Comparison of ENCODE assay signal across 11 mouse cellular contexts in genomic region chr6:52310366-52310765, GRCm38 (mm10). TPM values are rescaled to one million over a fixed set of nuclear protein-coding genes. Genes with fewer than 3 reads are reported as not detected.
A peak's percentile ranks its signal among the peaks of the same experiment; 100 is the strongest.
DNase-seq lines count a peak whose midpoint lies in the region; ATAC-seq and TF ChIP-seq lines count a peak whose summit lies in the region.
"Had no signal": no experiment of that assay in that cellular context is flagged by ENCODE, and none has a peak within 500 bp of the region (broad histone marks: within the 10 kb centered on the region; RNA-seq: fewer than 3 reads in every experiment).

No protein-coding gene starts in this region.

- no peak overlapping the region for H3K27ac ChIP-seq in heart, embryonic 15.5 days
- H3K27ac ChIP-seq in intestine, embryonic 15.5 days = no peak overlapping the region
- no peak overlapping the region for H3K27ac ChIP-seq in limb, embryonic 15.5 days

- peak overlapping the region; percentile 13; the same call in 1 of the 2 replicates for H3K4me3 ChIP-seq in heart, embryonic 15.5 days
- H3K4me3 ChIP-seq in intestine, embryonic 15.5 days (replicated peaks) = peak overlapping the region; percentile 14; the same call in 1 of the 2 replicates
- H3K4me3 ChIP-seq in limb, embryonic 15.5 days = peak overlapping the region; percentile 25

- peak overlapping the region; percentile 29 for H3K4me2 ChIP-seq in heart, embryonic 15.5 days
- H3K4me2 ChIP-seq in intestine, embryonic 15.5 days (replicated peaks) = peak overlapping the region; percentile 20; the same call in 1 of the 2 replicates
- peak overlapping the region; percentile 36 for H3K4me2 ChIP-seq in limb, embryonic 15.5 days

- H3K27me3 ChIP-seq in heart, embryonic 15.5 days = peaks cover 96% of the 10 kb centered on the region
- H3K27me3 ChIP-seq in intestine, embryonic 15.5 days (replicated peaks) = peaks cover 96% of the 10 kb centered on the region
- H3K27me3 ChIP-seq in limb, embryonic 15.5 days = peaks cover 94% of the 10 kb centered on the region

- TF ChIP-seq CTCF in brain, embryonic 14.5 days (IDR thresholded peaks at IDR 0.05; ENCODE audit: borderline replicate concordance, extremely low read depth, insufficient read depth, insufficient read length) = no peak

- WGBS in heart, embryonic 15.5 days = 2% methylated on average over 24 of the region's 24 CpGs
- WGBS in intestine, embryonic 15.5 days = 5% methylated on average over 24 of the region's 24 CpGs
- 3% methylated on average over 24 of the region's 24 CpGs for WGBS in limb, embryonic 15.5 days

- no peak for ATAC-seq in heart, embryonic 15.5 days (replicated peaks; ENCODE audit: insufficient number of reproducible peaks, insufficient read depth, low FRiP score, low read depth)
- ATAC-seq in intestine, embryonic 15.5 days = no peak
- ATAC-seq in limb, embryonic 15.5 days (ENCODE audit: insufficient number of reproducible peaks, low FRiP score, low TSS enrichment, low read depth) = no peak
- ATAC-seq in inflammation-experienced regulatory T-cells, adult 6 months = no peak

- peaks cover 25% of the 10 kb centered on the region for H3K4me1 ChIP-seq in heart, embryonic 15.5 days (replicated peaks)
- peaks cover 24% of the 10 kb centered on the region for H3K4me1 ChIP-seq in intestine, embryonic 15.5 days (replicated peaks)
- H3K4me1 ChIP-seq in limb, embryonic 15.5 days = peaks cover 37% of the 10 kb centered on the region

- H3K9me3 ChIP-seq in heart, embryonic 15.5 days (replicated peaks) = no peaks in the 10 kb centered on the region
- H3K9me3 ChIP-seq in intestine, embryonic 15.5 days = no peaks in the 10 kb centered on the region
- no peaks in the 10 kb centered on the region for H3K9me3 ChIP-seq in limb, embryonic 15.5 days

- H3K36me3 ChIP-seq in heart, embryonic 15.5 days = no peaks in the 10 kb centered on the region
- H3K36me3 ChIP-seq in intestine, embryonic 15.5 days = no peaks in the 10 kb centered on the region
- H3K36me3 ChIP-seq in limb, embryonic 15.5 days = no peaks in the 10 kb centered on the region

- H3K9ac ChIP-seq in heart, embryonic 15.5 days = no peak overlapping the region
- H3K9ac ChIP-seq in intestine, embryonic 15.5 days = no peak overlapping the region
- no peak overlapping the region for H3K9ac ChIP-seq in limb, embryonic 15.5 days

- no peak for DNase-seq in heart, adult 9 months (ENCODE audit: low spot score in 2 of 2)
- peak; percentile 43 for DNase-seq in brain, embryonic 14.5 days (ENCODE audit: low read depth)
- no peak for DNase-seq in thymus, postnatal 25 days
- no peak for DNase-seq in layer of hippocampus, adult 9-10 months (ENCODE audit: low spot score)
- DNase-seq: adrenal gland, postnatal 14 days; gastrocnemius, postnatal 10 days had no signal

- TF ChIP-seq POLR2A in brain, embryonic 14.5 days (IDR thresholded peaks at IDR 0.05; ENCODE audit: borderline replicate concordance, extremely low read depth, insufficient read depth, insufficient read length, poor library complexity, severe bottlenecking) = no peak

RNA-seq across cellular contexts. Expression of gene Evx1, which starts 2.9 kb away (rescaled TPM):
- 0.05 TPM in 1 of 2 replicates, not detected in the other for polyA plus RNA-seq in heart, embryonic 15.5 days (2015; fragmentation: Nextera tagmentation; extraction: Ambion mirVana)
- polyA plus RNA-seq in brain, embryonic 14.5 days (2012; rRNA removed) = 1.5 and 3.7 TPM in 2 replicates
- 0.05 and 0.20 TPM in 2 replicates for polyA plus RNA-seq in intestine, embryonic 15.5 days (2015; fragmentation: Nextera tagmentation; extraction: Ambion mirVana)
- 0.19 and 0.59 TPM in 2 replicates for polyA plus RNA-seq in limb, embryonic 15.5 days (2015; fragmentation: Nextera tagmentation; extraction: Ambion mirVana)
- polyA plus RNA-seq in inflammation-experienced regulatory T-cells, adult 6 months (2017; shearing (Covaris generic)) = not detected
- polyA plus RNA-seq: cortical plate, adult 2 months had no signal

RNA-seq across cellular contexts. Expression of gene Hoxa13, which starts 49.7 kb away (rescaled TPM):
- 0.09 TPM in 1 of 2 replicates, not detected in the other for polyA plus RNA-seq in heart, embryonic 15.5 days (2015; fragmentation: Nextera tagmentation; extraction: Ambion mirVana)
- 0.10 TPM in 1 of 2 replicates, not detected in the other for polyA plus RNA-seq in brain, embryonic 14.5 days (2012; rRNA removed)
- polyA plus RNA-seq in intestine, embryonic 15.5 days (2015; fragmentation: Nextera tagmentation; extraction: Ambion mirVana) = 0.59 and 0.61 TPM in 2 replicates
- 11.0 and 17.4 TPM in 2 replicates for polyA plus RNA-seq in limb, embryonic 15.5 days (2015; fragmentation: Nextera tagmentation; extraction: Ambion mirVana)
- polyA plus RNA-seq in inflammation-experienced regulatory T-cells, adult 6 months (2017; shearing (Covaris generic)) = not detected
- polyA plus RNA-seq: cortical plate, adult 2 months had no signal
